Mouse (Mus musculus): ENCODE data around the gene Skint8. TPM values are rescaled to one million over a fixed set of nuclear protein-coding genes. Genes with fewer than 3 reads are reported as not detected.

The Skint8 gene
- total RNA-seq (2014; rRNA removed) (not detected in 2 replicates), polyA plus RNA-seq (2015; fragmentation: Nextera tagmentation; extraction: Ambion mirVana) (not detected in 2 replicates)

- no peak for TF ChIP-seq CTCF (IDR thresholded peaks at IDR 0.05; ENCODE audit: low read depth)
- Histone ChIP-seq H3K4me3 (ENCODE audit: low read depth, low read length) (no peak within 1 kb of the TSS), H3K27ac (ENCODE audit: low read depth, low read length) (no peak within 1 kb of the TSS), H3K4me1 (ENCODE audit: insufficient read depth) (no peaks in the 10 kb centered on the region), H3K9me3 (ENCODE audit: low read length) (0 out of 2 replicates have a peak, but pooled peaks cover 4% of the 10 kb centered on the region), H3K4me2 (ENCODE audit: low read depth) (no peak within 1 kb of the TSS), H3K36me3 (ENCODE audit: insufficient read depth) (no peaks in the 10 kb centered on the region), H3K9ac (no peak within 1 kb of the TSS), H3K27me3 (ENCODE audit: insufficient read depth, low read length) (no peaks in the 10 kb centered on the region)
- DNase-seq (no peak), ATAC-seq (no peak)
- 96% methylated on average over 1 of the region's 1 CpGs for WGBS
Observed at GRCm38 (mm10) chr4:111919092-111919491, at the start of gene Skint8. TSS of gene Skint8 (plus strand) at chr4:111919392.

- 39% methylated on average over 4 of the region's 4 CpGs for WGBS
Observed at GRCm38 (mm10) chr4:111880112-111880875, 38.9 kb upstream of the Skint8 start.

GRCm38 (mm10) chr4:111883543-111883942 is 35.6 kb upstream of the Skint8 start:
- Histone ChIP-seq H3K27ac (ENCODE audit: low read depth, low read length) (no peak overlapping the region), H3K9me3 (ENCODE audit: low read length) (no peaks in the 10 kb centered on the region), H3K9ac (no peak overlapping the region), H3K4me1 (ENCODE audit: insufficient read depth) (no peaks in the 10 kb centered on the region), H3K36me3 (ENCODE audit: insufficient read depth) (no peaks in the 10 kb centered on the region), H3K27me3 (ENCODE audit: insufficient read depth, low read length) (no peaks in the 10 kb centered on the region), H3K4me2 (ENCODE audit: low read depth) (no peak overlapping the region), H3K4me3 (ENCODE audit: low read depth, low read length) (no peak overlapping the region)
- no peak for TF ChIP-seq CTCF (IDR thresholded peaks at IDR 0.05; ENCODE audit: low read depth)
- no peak for DNase-seq
- 92% methylated on average over 12 of the region's 12 CpGs for WGBS
- ATAC-seq = no peak

More at GRCm38 (mm10) chr4:111880112-111880875, 38.9 kb upstream of the Skint8 start:
- H3K4me3 ChIP-seq (ENCODE audit: low read depth, low read length) = no peak overlapping the region
- H3K36me3 ChIP-seq (ENCODE audit: insufficient read depth) = no peaks in the 10 kb centered on the region
- ATAC-seq (no peak), DNase-seq (no peak)
- H3K27me3 ChIP-seq (ENCODE audit: insufficient read depth, low read length) = no peaks in the 10 kb centered on the region; the same call in 1 of the 2 replicates
- no peak for TF ChIP-seq CTCF (IDR thresholded peaks at IDR 0.05; ENCODE audit: low read depth)
- no peak overlapping the region for H3K4me2 ChIP-seq (ENCODE audit: low read depth)
- H3K9me3 ChIP-seq (ENCODE audit: low read length) = no peaks in the 10 kb centered on the region
- H3K27ac ChIP-seq (ENCODE audit: low read depth, low read length) = no peak overlapping the region
- no peaks in the 10 kb centered on the region for H3K4me1 ChIP-seq (ENCODE audit: insufficient read depth)
- no peak overlapping the region for H3K9ac ChIP-seq

DNA sequence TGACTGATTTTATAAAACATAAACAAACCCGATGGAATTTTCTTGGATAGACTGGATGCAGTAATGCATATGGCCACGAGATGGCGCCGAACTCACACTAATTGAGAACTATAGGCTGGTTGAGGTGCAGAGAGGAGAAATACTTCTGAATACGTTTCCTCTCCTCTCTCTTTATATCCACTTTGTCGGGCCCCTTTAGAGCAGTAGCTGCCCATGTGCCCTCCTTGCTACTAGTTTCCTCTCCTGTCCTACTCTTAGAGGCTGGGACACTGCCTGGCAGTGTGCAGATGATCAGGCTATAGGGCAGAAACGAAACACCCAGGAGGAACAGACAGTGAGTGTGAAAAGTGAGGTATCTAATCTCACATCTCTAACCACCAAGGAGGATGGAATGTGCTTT is 33.2 kb upstream of the Skint8 start:
- Histone ChIP-seq H3K36me3 (ENCODE audit: insufficient read depth) (no peaks in the 10 kb centered on the region), H3K4me3 (ENCODE audit: low read depth, low read length) (no peak overlapping the region), H3K27me3 (ENCODE audit: insufficient read depth, low read length) (no peaks in the 10 kb centered on the region), H3K9ac (no peak overlapping the region), H3K4me1 (ENCODE audit: insufficient read depth) (no peaks in the 10 kb centered on the region), H3K27ac (ENCODE audit: low read depth, low read length) (no peak overlapping the region), H3K4me2 (ENCODE audit: low read depth) (no peak overlapping the region), H3K9me3 (ENCODE audit: low read length) (no peaks in the 10 kb centered on the region)
- DNase-seq (peak; percentile 76), ATAC-seq (peak; percentile 75)
- TF ChIP-seq CTCF (IDR thresholded peaks at IDR 0.05; ENCODE audit: low read depth) = peak; percentile 81
- 13% methylated on average over 7 of the region's 7 CpGs for WGBS

- WGBS = 15% methylated on average over 4 of the region's 4 CpGs
- TF ChIP-seq CTCF (IDR thresholded peaks at IDR 0.05; ENCODE audit: low read depth) = peak; percentile 88
- no peaks in the 10 kb centered on the region for H3K9me3 ChIP-seq (ENCODE audit: low read length)
Observed at GRCm38 (mm10) chr4:111886607-111887006, 32.6 kb upstream of the Skint8 start.

DNA sequence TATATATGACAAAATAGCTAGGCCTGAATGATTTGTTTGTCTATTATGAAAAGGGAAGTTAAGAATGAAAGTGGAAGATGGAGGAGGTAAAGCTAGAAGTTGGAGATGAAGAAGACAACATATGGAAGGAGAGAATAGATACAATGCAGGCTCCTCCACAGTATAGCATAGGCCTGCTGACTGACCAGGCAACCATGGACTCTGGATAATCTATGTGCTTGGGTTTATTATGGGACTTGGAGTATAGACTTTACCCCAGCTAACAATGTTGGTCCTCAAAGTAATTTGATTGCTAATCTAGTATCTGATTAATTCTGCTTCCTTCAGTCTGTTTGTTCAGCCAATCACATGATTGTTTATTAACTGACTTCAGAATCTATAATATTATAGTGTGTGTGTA is 27.1 kb upstream of the Skint8 start:
- no peak overlapping the region for H3K4me3 ChIP-seq (ENCODE audit: low read depth, low read length)
- no peak for ATAC-seq

More at GRCm38 (mm10) chr4:111886607-111887006, 32.6 kb upstream of the Skint8 start:
- Histone ChIP-seq H3K27me3 (ENCODE audit: insufficient read depth, low read length) (no peaks in the 10 kb centered on the region), H3K36me3 (ENCODE audit: insufficient read depth) (no peaks in the 10 kb centered on the region), H3K4me3 (ENCODE audit: low read depth, low read length) (no peak overlapping the region), H3K9ac (no peak overlapping the region), H3K4me1 (ENCODE audit: insufficient read depth) (no peaks in the 10 kb centered on the region), H3K4me2 (ENCODE audit: low read depth) (no peak overlapping the region), H3K27ac (ENCODE audit: low read depth, low read length) (no peak overlapping the region)
- peak; percentile 88 for DNase-seq
- ATAC-seq = peak; percentile 90

DNA sequence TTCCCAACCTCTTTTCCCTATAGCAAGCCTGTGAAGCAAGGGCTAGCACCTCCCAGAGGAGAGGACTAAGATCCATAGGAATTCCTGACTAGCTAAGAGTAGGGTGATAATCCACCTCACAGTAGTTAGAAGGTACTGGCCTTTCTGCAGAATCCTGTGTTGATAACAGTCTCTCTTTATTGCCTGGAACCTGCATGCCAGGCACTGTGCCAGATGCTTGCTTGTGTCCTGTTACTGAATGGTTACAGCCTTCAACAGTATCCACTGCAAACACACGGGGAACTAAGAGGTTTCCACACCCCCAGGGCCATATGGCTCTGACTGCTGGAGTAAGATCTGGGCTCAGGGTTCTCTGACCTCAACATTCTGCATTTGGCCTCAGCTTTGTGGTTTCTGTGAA is 21.4 kb upstream of the Skint8 start:
- DNase-seq (no peak), ATAC-seq (no peak)
- WGBS = 47% methylated on average over 1 of the region's 1 CpGs
- H3K9me3 ChIP-seq (ENCODE audit: low read length) = no peaks in the 10 kb centered on the region
- H3K4me3 ChIP-seq (ENCODE audit: low read depth, low read length) = no peak overlapping the region
- no peak for TF ChIP-seq CTCF (IDR thresholded peaks at IDR 0.05; ENCODE audit: low read depth)
- H3K9ac ChIP-seq = no peak overlapping the region
- no peak overlapping the region for H3K27ac ChIP-seq (ENCODE audit: low read depth, low read length)
- H3K36me3 ChIP-seq (ENCODE audit: insufficient read depth) = no peaks in the 10 kb centered on the region
- no peaks in the 10 kb centered on the region for H3K27me3 ChIP-seq (ENCODE audit: insufficient read depth, low read length)
- H3K4me2 ChIP-seq (ENCODE audit: low read depth) = no peak overlapping the region
- no peaks in the 10 kb centered on the region for H3K4me1 ChIP-seq (ENCODE audit: insufficient read depth)

More for the DNA sequence above, 27.1 kb upstream of the Skint8 start:
- no peak overlapping the region for H3K9ac ChIP-seq
- H3K36me3 ChIP-seq (ENCODE audit: insufficient read depth) = no peaks in the 10 kb centered on the region
- no peak for TF ChIP-seq CTCF (IDR thresholded peaks at IDR 0.05; ENCODE audit: low read depth)
- H3K27ac ChIP-seq (ENCODE audit: low read depth, low read length) = no peak overlapping the region
- H3K9me3 ChIP-seq (ENCODE audit: low read length) = no peaks in the 10 kb centered on the region
- H3K4me2 ChIP-seq (ENCODE audit: low read depth) = no peak overlapping the region
- no peaks in the 10 kb centered on the region for H3K4me1 ChIP-seq (ENCODE audit: insufficient read depth)
- no peak for DNase-seq
- no peaks in the 10 kb centered on the region for H3K27me3 ChIP-seq (ENCODE audit: insufficient read depth, low read length)

Data from forebrain, postnatal 0 days (tissue).